Mouse (Mus musculus) erythroblast, embryonic 14.5 days (primary cell): ENCODE measurements around the gene Ric8b. TPM values are rescaled to one million over a fixed set of nuclear protein-coding genes. Genes with fewer than 3 reads are reported as not detected.

ENCODE experiments used
- H3K27me3 ChIP-seq: 2 replicates; pipeline ENCODE4 v1.6.1; 2012; ENCODE audit warnings: inconsistent platforms; ENCODE audit not compliant: control insufficient read depth
- H3K36me3 ChIP-seq: 2 replicates; pipeline ENCODE4 v1.6.1; 2012; ENCODE audit warnings: mild to moderate bottlenecking, inconsistent platforms; ENCODE audit not compliant: control insufficient read depth
- H3K4me1 ChIP-seq: 2 replicates; pipeline ENCODE4 v1.6.1; 2012; ENCODE audit warnings: inconsistent platforms; ENCODE audit not compliant: control insufficient read depth
- H3K4me3 ChIP-seq: replicated peaks from 2 replicates; pipeline ENCODE3; 2012; ENCODE audit warnings: moderate library complexity, mild to moderate bottlenecking, inconsistent platforms
- H3K9me3 ChIP-seq: 2 replicates; pipeline ENCODE4 v1.6.1; 2012; ENCODE audit warnings: low read length, inconsistent platforms, mixed read lengths; ENCODE audit not compliant: control insufficient read depth
- GATA1 ChIP-seq: IDR thresholded peaks from 2 replicates; pipeline ENCODE4 v1.6.1; 2012; ENCODE audit warnings: low read length, inconsistent platforms, mixed read lengths
- TAL1 ChIP-seq: IDR thresholded peaks from 3 replicates; pipeline ENCODE4 v1.6.1; 2012; ENCODE audit warnings: low read length, inconsistent platforms, mixed read lengths
- polyA plus RNA-seq: library from polyadenylated mRNA; stranded (reverse); fragments of >175 nt; gene quantifications from 2 replicates; pipeline ENCODE4 v1.2.3, GENCODE M21; 2012

Ric8b gene
- polyA plus RNA-seq, 1 experiment: 0.09 TPM

DNA sequence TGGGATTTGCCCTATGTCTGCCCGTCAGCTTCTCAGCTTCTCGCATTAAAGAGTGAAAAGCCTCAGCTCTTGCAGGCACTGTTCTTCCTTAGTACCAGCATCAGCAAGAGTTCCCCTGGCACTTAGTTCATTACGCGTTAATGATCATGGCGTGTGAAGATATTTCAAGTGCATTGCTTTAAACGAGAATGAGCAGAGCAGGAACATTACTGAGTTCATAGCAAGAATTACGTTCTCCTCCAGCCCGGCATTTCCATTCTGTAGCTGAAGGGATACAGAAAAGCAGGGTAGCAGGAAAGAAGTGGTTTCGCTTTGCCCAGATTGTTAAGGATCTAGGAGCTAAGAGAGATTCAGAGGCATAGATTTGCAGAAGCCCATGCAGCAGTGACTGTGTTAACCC, 10.5 kb upstream of the Ric8b start:
- Histone ChIP-seq H3K4me1 (no peaks in the 10 kb centered on the region), H3K9me3 (no peaks in the 10 kb centered on the region), H3K36me3 (no peaks in the 10 kb centered on the region), H3K27me3 (no peaks in the 10 kb centered on the region), H3K4me3 (no peak overlapping the region)
- TF ChIP-seq GATA1 (no peak), TAL1 (no peak)

DNA sequence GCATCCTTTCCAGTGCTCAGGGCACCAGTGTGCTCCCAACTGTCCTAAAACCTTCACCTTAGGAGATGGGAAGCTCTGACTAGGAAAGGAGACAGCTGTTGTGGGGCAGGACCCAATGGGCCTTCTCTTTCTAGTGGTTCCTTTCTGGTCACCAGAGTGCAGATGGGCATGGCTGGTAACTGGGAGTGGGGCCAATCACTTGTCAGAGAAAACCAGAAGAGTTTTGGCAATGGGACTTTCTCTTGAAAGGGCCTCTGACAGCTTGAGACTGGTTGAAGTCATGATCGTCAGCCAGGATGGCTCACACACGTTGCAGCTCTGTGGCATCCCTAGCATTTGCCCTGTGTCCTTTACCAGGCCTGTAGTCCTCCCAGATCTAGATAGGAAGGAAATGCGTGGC, 9.4 kb upstream of the Ric8b start:
- no peak for TF ChIP-seq TAL1
- no peak for TF ChIP-seq GATA1
- no peak overlapping the region for H3K4me3 ChIP-seq
- no peaks in the 10 kb centered on the region for H3K27me3 ChIP-seq
- no peaks in the 10 kb centered on the region for H3K9me3 ChIP-seq
- no peaks in the 10 kb centered on the region for H3K36me3 ChIP-seq
- no peaks in the 10 kb centered on the region for H3K4me1 ChIP-seq

DNA sequence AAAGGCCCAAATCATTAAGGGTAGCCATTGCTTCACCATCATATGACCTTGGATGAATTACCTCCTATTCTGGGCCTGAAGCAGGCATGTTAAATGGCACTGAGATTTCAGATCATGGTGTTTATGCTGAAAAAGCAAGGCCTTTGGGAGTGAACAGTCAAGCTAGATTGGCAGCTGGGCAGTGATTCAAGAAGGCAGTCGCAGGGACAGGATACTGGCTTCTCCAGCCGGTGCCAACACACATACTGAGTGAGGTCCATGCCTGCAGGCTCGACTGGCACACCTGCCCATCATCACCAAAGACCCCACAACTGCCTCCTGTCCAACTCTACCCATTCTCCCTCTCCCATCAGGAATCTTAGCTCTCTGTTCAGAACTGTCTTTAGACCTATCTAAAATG, 8.9 kb upstream of the Ric8b start:
- H3K27me3 ChIP-seq: no peaks in the 10 kb centered on the region
- H3K4me1 ChIP-seq: no peaks in the 10 kb centered on the region
- H3K36me3 ChIP-seq: no peaks in the 10 kb centered on the region
- no peak overlapping the region for H3K4me3 ChIP-seq
- no peak for TF ChIP-seq GATA1
- TF ChIP-seq TAL1: no peak
- H3K9me3 ChIP-seq: no peaks in the 10 kb centered on the region

DNA sequence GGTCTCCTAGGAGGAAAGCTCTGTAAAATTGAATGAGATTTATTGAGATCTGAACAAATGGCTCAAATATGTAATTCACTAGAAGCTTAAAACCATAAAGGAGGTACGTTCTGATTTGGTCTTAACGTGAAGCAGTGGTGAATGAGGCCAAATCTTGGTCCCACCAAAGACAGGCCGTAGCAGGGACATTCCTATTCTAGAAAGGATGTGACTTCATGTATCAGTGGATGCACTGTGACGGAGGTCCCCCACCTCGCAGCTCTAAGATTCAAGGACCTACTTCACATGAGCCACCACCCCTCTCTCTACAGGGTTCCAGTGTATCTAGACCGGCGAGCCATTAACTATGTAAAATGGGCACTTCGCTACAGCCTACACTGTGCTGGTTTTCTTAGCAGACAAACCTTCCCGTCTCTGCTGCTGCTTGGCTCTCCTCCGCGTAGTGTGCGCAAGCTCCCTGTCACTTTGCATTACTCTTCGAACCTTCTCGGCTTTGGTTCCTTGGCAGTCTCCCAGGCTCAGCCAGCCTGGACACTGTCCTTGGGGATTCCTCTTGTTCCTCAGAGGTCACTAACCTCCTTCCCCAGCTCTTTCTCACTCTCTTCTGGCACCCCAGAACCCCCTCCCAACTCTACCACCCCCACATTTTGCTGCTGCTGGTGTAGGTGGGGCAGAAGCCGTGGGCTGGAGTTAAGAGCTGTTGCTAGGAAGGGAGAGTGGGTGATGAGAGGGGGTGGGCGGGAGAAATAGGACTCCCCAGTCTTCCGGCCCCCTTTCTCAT, 8.2 kb upstream of the Ric8b start:
- no peaks in the 10 kb centered on the region for H3K9me3 ChIP-seq
- H3K4me3 ChIP-seq: no peak overlapping the region
- H3K4me1 ChIP-seq: no peaks in the 10 kb centered on the region
- H3K36me3 ChIP-seq: no peaks in the 10 kb centered on the region
- TF ChIP-seq GATA1 (no peak), TAL1 (no peak)
- no peaks in the 10 kb centered on the region for H3K27me3 ChIP-seq

DNA sequence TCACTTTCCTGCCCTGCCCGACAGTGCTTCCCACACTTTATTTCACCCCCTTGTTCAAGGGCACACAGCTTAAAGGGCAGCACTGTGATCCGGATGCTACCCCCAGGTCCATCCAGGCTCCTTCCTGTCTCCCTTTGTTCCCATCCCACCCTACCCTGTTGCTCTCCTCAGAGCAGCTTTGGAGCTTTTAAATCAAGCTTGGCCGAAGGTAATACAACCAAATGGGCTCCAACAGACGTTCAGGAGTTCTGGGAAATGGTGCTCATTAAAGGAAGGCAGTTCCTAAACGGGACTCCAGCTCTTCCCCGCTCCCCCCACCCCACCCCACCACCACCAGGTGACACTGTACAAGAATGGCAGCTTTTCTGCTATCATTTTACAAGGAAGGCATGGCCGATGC, 7.2 kb upstream of the Ric8b start:
- TF ChIP-seq GATA1 (no peak), TAL1 (no peak)

DNA sequence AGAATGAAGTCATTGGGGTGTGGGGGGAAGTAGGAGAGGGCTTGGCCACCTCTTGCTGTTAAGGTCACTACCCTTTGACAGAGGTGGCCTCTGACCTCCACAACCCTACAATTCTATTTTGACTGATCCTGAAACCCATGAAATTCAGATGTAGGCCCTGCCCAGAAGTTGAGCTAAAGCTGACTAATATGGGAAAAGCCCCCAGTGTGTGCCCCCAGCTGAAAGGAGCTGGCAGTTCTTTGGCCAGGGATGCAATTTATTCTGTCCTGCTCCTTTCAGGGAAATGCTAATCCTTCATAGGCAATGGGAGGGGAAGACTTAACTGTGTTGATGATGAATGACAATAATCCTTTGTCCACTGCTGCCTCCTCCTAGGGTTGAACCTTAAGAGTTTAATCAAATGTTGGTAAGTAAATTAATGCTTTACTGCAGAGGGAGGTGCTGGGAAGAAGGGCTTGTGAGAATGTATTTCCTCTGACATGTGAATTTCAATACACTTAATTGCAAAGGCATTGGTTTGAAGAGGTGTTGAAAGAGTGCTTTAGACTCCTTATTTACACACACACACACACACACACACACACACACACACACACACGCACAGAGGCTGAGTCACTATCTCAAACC, 6.5 kb upstream of the Ric8b start:
- Histone ChIP-seq H3K4me3 (no peak overlapping the region), H3K27me3 (no peaks in the 10 kb centered on the region), H3K36me3 (no peaks in the 10 kb centered on the region), H3K4me1 (no peaks in the 10 kb centered on the region), H3K9me3 (no peaks in the 10 kb centered on the region)
- no peak for TF ChIP-seq TAL1

More for the DNA sequence above, 7.2 kb upstream of the Ric8b start:
- no peaks in the 10 kb centered on the region for H3K27me3 ChIP-seq
- H3K4me1 ChIP-seq: no peaks in the 10 kb centered on the region
- no peaks in the 10 kb centered on the region for H3K36me3 ChIP-seq
- no peak overlapping the region for H3K4me3 ChIP-seq
- H3K9me3 ChIP-seq: no peaks in the 10 kb centered on the region

DNA sequence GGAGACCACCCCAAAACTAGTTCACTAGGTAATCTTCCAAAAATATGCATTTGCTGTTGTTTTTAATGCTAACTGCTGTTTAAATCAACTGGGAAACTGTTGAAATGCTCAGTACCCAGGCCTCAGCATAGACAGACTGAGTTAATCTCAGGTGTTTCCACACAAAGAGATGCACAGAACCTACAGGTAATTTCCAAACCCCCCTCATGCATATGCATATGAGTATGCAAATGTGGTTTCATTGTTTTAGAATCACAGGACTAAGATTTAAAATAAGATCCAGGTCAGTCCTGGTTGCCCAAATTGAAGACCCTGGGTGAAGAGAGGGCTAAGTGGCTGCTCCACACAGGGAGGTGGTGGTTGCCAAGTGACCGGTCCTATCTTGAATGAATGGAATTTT, 4.3 kb upstream of the Ric8b start:
- Histone ChIP-seq H3K4me1 (peaks cover 15% of the 10 kb centered on the region), H3K4me3 (no peak overlapping the region), H3K27me3 (no peaks in the 10 kb centered on the region), H3K9me3 (no peaks in the 10 kb centered on the region), H3K36me3 (no peaks in the 10 kb centered on the region)
- TF ChIP-seq TAL1 (no peak), GATA1 (no peak)

DNA sequence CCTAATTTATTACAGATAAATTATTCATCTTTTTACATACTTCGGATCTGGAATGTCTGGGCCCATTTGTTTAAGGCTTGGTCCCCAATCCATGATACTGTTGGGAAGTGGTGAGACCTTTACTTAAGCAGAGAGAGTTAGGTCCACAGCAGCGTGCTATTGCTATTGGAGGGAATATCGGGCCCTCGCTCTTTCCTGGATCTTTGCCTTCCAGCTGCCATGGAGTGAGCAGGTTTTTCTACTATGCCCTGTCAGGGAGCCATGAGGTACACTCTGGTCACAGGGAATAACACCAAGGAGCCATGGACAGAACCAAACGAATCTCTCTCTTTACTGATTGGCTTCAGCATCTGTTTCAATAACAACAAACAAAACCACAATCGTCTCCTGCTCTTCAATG, 1.9 kb upstream of the Ric8b start:
- Histone ChIP-seq H3K36me3 (0 out of 2 replicates have a peak, but pooled peaks cover 2% of the 10 kb centered on the region), H3K4me1 (peaks cover 34% of the 10 kb centered on the region), H3K27me3 (no peaks in the 10 kb centered on the region), H3K4me3 (no peak overlapping the region), H3K9me3 (no peaks in the 10 kb centered on the region)
- no peak for TF ChIP-seq TAL1
- no peak for TF ChIP-seq GATA1

DNA sequence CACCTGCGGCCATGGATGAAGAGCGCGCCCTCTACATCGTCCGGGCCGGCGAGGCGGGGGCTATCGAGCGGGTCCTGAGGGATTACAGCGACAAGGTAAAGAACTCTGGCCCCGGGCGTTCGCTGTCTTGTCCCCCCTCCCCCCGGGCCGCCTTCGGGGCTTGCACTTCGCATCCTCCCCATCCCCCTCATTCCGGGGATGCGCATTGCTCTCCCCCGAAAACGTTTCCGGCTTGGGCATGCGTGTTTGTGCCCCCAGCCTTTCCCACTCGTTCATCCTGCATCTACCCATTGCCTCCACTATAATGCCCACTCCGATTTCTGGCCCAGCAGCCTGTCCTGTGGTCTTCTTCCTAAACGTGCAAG, 297 bp downstream of the Ric8b start:
- no peaks in the 10 kb centered on the region for H3K27me3 ChIP-seq
- H3K4me3 ChIP-seq: peak overlapping the region; percentile 91
- no peak for TF ChIP-seq TAL1
- no peak for TF ChIP-seq GATA1
- 0 out of 2 replicates have a peak, but pooled peaks cover 2% of the 10 kb centered on the region for H3K36me3 ChIP-seq
- peaks cover 36% of the 10 kb centered on the region for H3K4me1 ChIP-seq
- no peaks in the 10 kb centered on the region for H3K9me3 ChIP-seq
